Mouse (Mus musculus): Measurements from ENCODE around the gene Kcnk16. TPM values are rescaled to one million over a fixed set of nuclear protein-coding genes. Genes with fewer than 3 reads are reported as not detected.

The Kcnk16 gene
- total and polyA plus RNA-seq, 3 experiments: not detected

- no peaks in the 10 kb centered on the region for H3K79me2 ChIP-seq (ENCODE audit: control insufficient read depth, insufficient read depth, low read length, poor library complexity)
- no peak for DNase-seq (ENCODE audit: low read depth, low spot score)
- H3K9me3 ChIP-seq (replicated peaks; ENCODE audit: insufficient read depth, low read length): no peaks in the 10 kb centered on the region
- H3K4me3 ChIP-seq (ENCODE audit: control insufficient read depth in 1 of 2, insufficient read depth in 1 of 2, low read depth in 2 of 2, low read length in 2 of 2): no peak overlapping the region
- H3K4me1 ChIP-seq (ENCODE audit: control insufficient read depth in 1 of 2, insufficient read depth in 2 of 2, low read length in 2 of 2): peaks cover 0 to 3% of the 10 kb centered on the region in 2 experiments; a peak in 1 of 4 replicates
- peaks cover 0 to 3% of the 10 kb centered on the region in 2 experiments; a peak in 2 of 4 replicates for H3K27me3 ChIP-seq (ENCODE audit: control insufficient read depth in 1 of 2, insufficient read depth in 2 of 2, low read length in 2 of 2)
- H3K36me3 ChIP-seq (ENCODE audit: control insufficient read depth in 1 of 2, insufficient read depth in 2 of 2, low read length in 2 of 2): no peaks in the 10 kb centered on the region
- H3K27ac ChIP-seq (ENCODE audit: control insufficient read depth, low read depth, low read length): no peak overlapping the region
- TF ChIP-seq CTCF (IDR thresholded peaks at IDR 0.05 in 2 of 3, conservative IDR thresholded peaks at IDR 0.05 in 1 of 3; ENCODE audit: control insufficient read depth in 1 of 3, insufficient read depth in 1 of 3, low read depth in 2 of 3, low read length in 3 of 3, poor library complexity in 1 of 3, severe bottlenecking in 1 of 3): no peak
- TF ChIP-seq E2F4 (IDR thresholded peaks at IDR 0.05; ENCODE audit: borderline replicate concordance, low read depth, low read length): no peak
- TF ChIP-seq MYC (IDR thresholded peaks at IDR 0.05; ENCODE audit: low read depth, low read length): no peak
- no peak for TF ChIP-seq TCF12 (IDR thresholded peaks at IDR 0.05; ENCODE audit: low read depth, low read length)
- no peak for TF ChIP-seq SIN3A (IDR thresholded peaks at IDR 0.05; ENCODE audit: low read length)
- no peak for TF ChIP-seq ZNF384 (IDR thresholded peaks at IDR 0.05; ENCODE audit: low read depth, low read length)
- no peak for TF ChIP-seq MXI1 (IDR thresholded peaks at IDR 0.05; ENCODE audit: low read depth, low read length)
- no peak for TF ChIP-seq ELF1 (IDR thresholded peaks at IDR 0.05; ENCODE audit: low read depth, low read length)
- TF ChIP-seq MYB (IDR thresholded peaks at IDR 0.05; ENCODE audit: low read depth, low read length): no peak
- TF ChIP-seq TBP (IDR thresholded peaks at IDR 0.05; ENCODE audit: low read depth, low read length): no peak
- no peak for TF ChIP-seq POLR2AphosphoS5 (IDR thresholded peaks at IDR 0.05; ENCODE audit: borderline replicate concordance, low read depth, low read length)
- TF ChIP-seq CHD2 (IDR thresholded peaks at IDR 0.05; ENCODE audit: low read length): no peak
- TF ChIP-seq CHD1 (IDR thresholded peaks at IDR 0.05; ENCODE audit: low read depth, low read length): no peak
- TF ChIP-seq GATA1 (IDR thresholded peaks at IDR 0.05; ENCODE audit: low read depth, low read length): no peak
- TF ChIP-seq EP300 (IDR thresholded peaks at IDR 0.05; ENCODE audit: low read depth in 1 of 2, low read length in 2 of 2): no peak
- H3K9ac ChIP-seq (ENCODE audit: control insufficient read depth, low read depth, low read length, poor library complexity, severe bottlenecking): no peak overlapping the region
These were observed 43.5 kb downstream of the Kcnk16 start for GRCm38 (mm10) chr14:20225525-20225924.

DNA sequence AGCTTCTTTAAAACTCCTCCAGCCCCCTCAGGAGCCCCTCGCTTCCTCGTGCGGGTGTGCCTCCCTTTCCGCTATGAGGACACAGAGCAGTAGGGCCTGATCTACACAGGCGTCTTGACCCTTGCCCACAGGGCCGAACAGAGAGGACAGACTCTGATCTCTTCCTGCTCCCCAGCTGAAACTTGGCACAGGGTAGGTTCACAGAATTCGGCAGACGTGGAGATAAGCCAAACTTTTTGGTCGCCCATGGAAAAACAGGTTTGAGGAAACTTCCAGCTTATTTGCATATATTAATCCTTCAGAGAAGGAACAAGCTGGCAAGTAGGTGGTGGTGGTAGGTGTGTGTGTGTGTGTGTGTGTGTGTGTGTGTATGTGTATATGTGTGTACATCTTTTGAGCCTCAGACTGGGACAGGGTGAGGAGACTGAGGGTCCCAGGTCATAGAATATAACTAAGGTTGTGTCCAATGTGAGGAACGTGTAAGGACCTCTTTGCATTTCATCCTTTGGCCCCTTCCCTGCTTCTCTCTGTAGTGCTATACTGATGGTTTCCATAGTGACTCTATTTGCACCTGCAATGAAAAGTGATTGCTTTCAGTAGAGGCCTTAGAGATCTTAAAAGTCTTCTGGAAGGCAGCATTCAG is 44.3 kb downstream of the Kcnk16 start:
- Histone ChIP-seq H3K4me1 (ENCODE audit: control insufficient read depth in 1 of 2, insufficient read depth in 2 of 2, low read length in 2 of 2) (peaks cover 0 to 3% of the 10 kb centered on the region in 2 experiments; a peak in 1 of 4 replicates), H3K79me2 (ENCODE audit: control insufficient read depth, insufficient read depth, low read length, poor library complexity) (no peaks in the 10 kb centered on the region), H3K9me3 (replicated peaks; ENCODE audit: insufficient read depth, low read length) (no peaks in the 10 kb centered on the region), H3K9ac (ENCODE audit: control insufficient read depth, low read depth, low read length, poor library complexity, severe bottlenecking) (no peak overlapping the region), H3K36me3 (ENCODE audit: control insufficient read depth in 1 of 2, insufficient read depth in 2 of 2, low read length in 2 of 2) (no peaks in the 10 kb centered on the region), H3K4me3 (ENCODE audit: control insufficient read depth in 1 of 2, insufficient read depth in 1 of 2, low read depth in 2 of 2, low read length in 2 of 2) (no peak overlapping the region), H3K27me3 (ENCODE audit: control insufficient read depth in 1 of 2, insufficient read depth in 2 of 2, low read length in 2 of 2) (peaks cover 0 to 3% of the 10 kb centered on the region in 2 experiments; a peak in 2 of 4 replicates), H3K27ac (ENCODE audit: control insufficient read depth, low read depth, low read length) (no peak overlapping the region)
- TF ChIP-seq ZNF384 (IDR thresholded peaks at IDR 0.05; ENCODE audit: low read depth, low read length): no peak
- no peak for TF ChIP-seq USF1 (IDR thresholded peaks at IDR 0.05; ENCODE audit: low read depth, low read length)
- TF ChIP-seq KAT2A (conservative IDR thresholded peaks at IDR 0.05; ENCODE audit: low read depth, low read length): no peak
- no peak for TF ChIP-seq TBP (IDR thresholded peaks at IDR 0.05; ENCODE audit: low read depth, low read length)
- TF ChIP-seq MAFK (IDR thresholded peaks at IDR 0.05; ENCODE audit: borderline replicate concordance, low read depth, low read length): no peak
- TF ChIP-seq RCOR1 (IDR thresholded peaks at IDR 0.05; ENCODE audit: low read depth, low read length): no peak
- TF ChIP-seq MYC (IDR thresholded peaks at IDR 0.05; ENCODE audit: low read depth, low read length): no peak
- no peak for TF ChIP-seq RAD21 (IDR thresholded peaks at IDR 0.05; ENCODE audit: low read depth, low read length)
- no peak for TF ChIP-seq UBTF (IDR thresholded peaks at IDR 0.05; ENCODE audit: borderline replicate concordance, insufficient read depth, low read depth, low read length)
- no peak for TF ChIP-seq CHD2 (IDR thresholded peaks at IDR 0.05; ENCODE audit: low read length)
- no peak for TF ChIP-seq GATA1 (IDR thresholded peaks at IDR 0.05; ENCODE audit: low read depth, low read length)
- TF ChIP-seq JUND (IDR thresholded peaks at IDR 0.05; ENCODE audit: low read depth, low read length): no peak
- TF ChIP-seq MXI1 (IDR thresholded peaks at IDR 0.05; ENCODE audit: low read depth, low read length): no peak
- no peak for TF ChIP-seq POLR2AphosphoS2 (IDR thresholded peaks at IDR 0.05; ENCODE audit: low read length)
- TF ChIP-seq BHLHE40 (IDR thresholded peaks at IDR 0.05; ENCODE audit: borderline replicate concordance, low read depth, low read length): no peak
- TF ChIP-seq SIN3A (IDR thresholded peaks at IDR 0.05; ENCODE audit: low read length): no peak
- no peak for TF ChIP-seq CHD1 (IDR thresholded peaks at IDR 0.05; ENCODE audit: low read depth, low read length)
- no peak for DNase-seq (ENCODE audit: low read depth, low spot score)
